ENCODE assay signal across 22 mouse cellular contexts in genomic region chr4:43266146-43266545, GRCm38 (mm10). TPM values are rescaled to one million over a fixed set of nuclear protein-coding genes. Genes with fewer than 3 reads are reported as not detected.
DNase-seq lines count a peak whose midpoint lies in the region; ATAC-seq lines count a peak whose summit lies in the region.
"Had no signal": no experiment of that assay in that cellular context is flagged by ENCODE, and none has a peak within 500 bp of the region (broad histone marks: within the 10 kb centered on the region; RNA-seq: fewer than 3 reads in every experiment).

No protein-coding gene starts in this region.

- H3K4me1 ChIP-seq in hindbrain, embryonic 15.5 days (replicated peaks) = peaks cover 12% of the 10 kb centered on the region
- H3K4me1 ChIP-seq in hindbrain, embryonic 10.5 days (replicated peaks) = peaks cover 13% of the 10 kb centered on the region
- peaks cover 13% of the 10 kb centered on the region for H3K4me1 ChIP-seq in embryonic facial prominence, embryonic 10.5 days
- peaks cover 8% of the 10 kb centered on the region for H3K4me1 ChIP-seq in forebrain, embryonic 14.5 days (ENCODE audit: control insufficient read depth, insufficient read depth, low read length)
- H3K4me1 ChIP-seq in midbrain, embryonic 15.5 days = peaks cover 6% of the 10 kb centered on the region

- no peak overlapping the region for H3K4me3 ChIP-seq in hindbrain, embryonic 15.5 days
- no peak overlapping the region for H3K4me3 ChIP-seq in hindbrain, embryonic 10.5 days
- H3K4me3 ChIP-seq in embryonic facial prominence, embryonic 10.5 days = 0 out of 2 replicates have a peak overlapping the region, but pooled peaks have one; percentile 64
- no peak overlapping the region for H3K4me3 ChIP-seq in forebrain, embryonic 14.5 days (ENCODE audit: low read depth, low read length)
- H3K4me3 ChIP-seq in midbrain, embryonic 15.5 days = no peak overlapping the region

- no peaks in the 10 kb centered on the region for H3K9me3 ChIP-seq in hindbrain, embryonic 15.5 days
- no peaks in the 10 kb centered on the region for H3K9me3 ChIP-seq in hindbrain, embryonic 10.5 days
- no peaks in the 10 kb centered on the region for H3K9me3 ChIP-seq in embryonic facial prominence, embryonic 10.5 days
- H3K9me3 ChIP-seq in forebrain, embryonic 14.5 days (replicated peaks; ENCODE audit: control insufficient read depth, low read length) = no peaks in the 10 kb centered on the region
- no peaks in the 10 kb centered on the region for H3K9me3 ChIP-seq in midbrain, embryonic 15.5 days
- H3K9me3 ChIP-seq: embryonic facial prominence, embryonic 15.5 days; liver, embryonic 12.5 days; midbrain, embryonic 12.5 days had no signal

- DNase-seq in hindbrain, embryonic 10.5 days (ENCODE audit: low spot score) = no peak
- no peak for DNase-seq in embryonic facial prominence, embryonic 10.5 days (ENCODE audit: low spot score)
- DNase-seq in forebrain, embryonic 14.5 days (ENCODE audit: low spot score) = no peak
- DNase-seq in cerebellum, postnatal 25 days = no peak
- no peak for DNase-seq in yolk sac, embryonic 10.5 days (ENCODE audit: low spot score)
- DNase-seq: adrenal gland, adult 8-10 months; cerebellum, adult 18-20 months; cerebellum, postnatal 14 days; gastrocnemius, postnatal 14 days; kidney, adult 2 months; kidney, postnatal 10 days; left cerebral cortex, postnatal 4 days; lung, adult 18-20 months; lung, postnatal 10 days; thymus, adult 18-20 months; thymus, postnatal 4 days had no signal

- ATAC-seq in hindbrain, embryonic 15.5 days (ENCODE audit: low FRiP score, low read depth) = no peak
- ATAC-seq in forebrain, embryonic 14.5 days = no peak
- ATAC-seq in midbrain, embryonic 15.5 days (replicated peaks) = no peak
- ATAC-seq: activated CD4-positive, CD25-positive, alpha-beta regulatory T cell, adult 4 months; liver, embryonic 12.5 days had no signal

- H3K27me3 ChIP-seq in hindbrain, embryonic 15.5 days = no peaks in the 10 kb centered on the region
- H3K27me3 ChIP-seq in hindbrain, embryonic 10.5 days (ENCODE audit: insufficient read depth, poor library complexity, severe bottlenecking) = no peaks in the 10 kb centered on the region
- H3K27me3 ChIP-seq in embryonic facial prominence, embryonic 10.5 days (replicated peaks; ENCODE audit: low read depth, poor library complexity, severe bottlenecking) = no peaks in the 10 kb centered on the region
- no peaks in the 10 kb centered on the region for H3K27me3 ChIP-seq in forebrain, embryonic 14.5 days (replicated peaks; ENCODE audit: control insufficient read depth, insufficient read depth, low read length)
- H3K27me3 ChIP-seq in midbrain, embryonic 15.5 days (replicated peaks) = no peaks in the 10 kb centered on the region
- H3K27me3 ChIP-seq: embryonic facial prominence, embryonic 15.5 days; liver, embryonic 12.5 days; midbrain, embryonic 12.5 days had no signal

- no peak overlapping the region for H3K9ac ChIP-seq in hindbrain, embryonic 15.5 days
- no peak overlapping the region for H3K9ac ChIP-seq in forebrain, embryonic 14.5 days (ENCODE audit: low read length)
- H3K9ac ChIP-seq in midbrain, embryonic 15.5 days = no peak overlapping the region
- H3K9ac ChIP-seq: embryonic facial prominence, embryonic 15.5 days; liver, embryonic 12.5 days had no signal

- no peak overlapping the region for H3K27ac ChIP-seq in hindbrain, embryonic 15.5 days (replicated peaks)
- no peak overlapping the region for H3K27ac ChIP-seq in hindbrain, embryonic 10.5 days
- no peak overlapping the region for H3K27ac ChIP-seq in embryonic facial prominence, embryonic 10.5 days (replicated peaks)
- 0 out of 2 replicates have a peak overlapping the region, but pooled peaks have one; percentile 4 for H3K27ac ChIP-seq in forebrain, embryonic 14.5 days (ENCODE audit: low read depth, low read length)
- no peak overlapping the region for H3K27ac ChIP-seq in midbrain, embryonic 15.5 days
- H3K27ac ChIP-seq: embryonic facial prominence, embryonic 15.5 days; liver, embryonic 12.5 days had no signal

- peaks cover 10% of the 10 kb centered on the region; the same call in 1 of the 2 replicates for H3K36me3 ChIP-seq in hindbrain, embryonic 15.5 days
- H3K36me3 ChIP-seq in hindbrain, embryonic 10.5 days = peaks cover 12% of the 10 kb centered on the region; the same call in 1 of the 2 replicates
- no peaks in the 10 kb centered on the region for H3K36me3 ChIP-seq in embryonic facial prominence, embryonic 10.5 days (replicated peaks)
- H3K36me3 ChIP-seq in forebrain, embryonic 14.5 days (ENCODE audit: control insufficient read depth, insufficient read depth, low read length) = peaks cover 15% of the 10 kb centered on the region
- H3K36me3 ChIP-seq in midbrain, embryonic 15.5 days (replicated peaks) = no peaks in the 10 kb centered on the region
- H3K36me3 ChIP-seq: embryonic facial prominence, embryonic 15.5 days; liver, embryonic 12.5 days had no signal

- WGBS in hindbrain, embryonic 15.5 days = 63% methylated on average over 2 of the region's 2 CpGs
- 69% methylated on average over 2 of the region's 2 CpGs for WGBS in hindbrain, embryonic 10.5 days
- WGBS in embryonic facial prominence, embryonic 10.5 days = 68% methylated on average over 2 of the region's 2 CpGs
- 60% methylated on average over 2 of the region's 2 CpGs for WGBS in forebrain, embryonic 14.5 days
- 59% methylated on average over 2 of the region's 2 CpGs for WGBS in midbrain, embryonic 15.5 days

- peak overlapping the region; percentile 85; the same call in 1 of the 2 replicates for H3K4me2 ChIP-seq in hindbrain, embryonic 15.5 days
- H3K4me2 ChIP-seq in forebrain, embryonic 14.5 days (ENCODE audit: low read length) = no peak overlapping the region
- H3K4me2 ChIP-seq in midbrain, embryonic 15.5 days = 0 out of 2 replicates have a peak overlapping the region, but pooled peaks have one; percentile 62

RNA-seq across cellular contexts. Expression of gene Atp8b5, which starts 0.8 kb away (rescaled TPM):
- polyA plus RNA-seq in hindbrain, embryonic 15.5 days (2015; fragmentation: Nextera tagmentation; extraction: Ambion mirVana) = 0.74 and 0.77 TPM in 2 replicates
- 0.18 and 0.26 TPM in 2 replicates for polyA plus RNA-seq in hindbrain, embryonic 10.5 days (2016; fragmentation: Nextera tagmentation; extraction: Ambion mirVana)
- polyA plus RNA-seq in embryonic facial prominence, embryonic 10.5 days (2016; fragmentation: Nextera tagmentation; extraction: Ambion mirVana) = 0.16 and 0.36 TPM in 2 replicates
- 0.46 and 0.79 TPM in 2 replicates for polyA plus RNA-seq in forebrain, embryonic 14.5 days (2014; fragmentation: Nextera tagmentation; extraction: Ambion mirVana)
- polyA plus RNA-seq in midbrain, embryonic 15.5 days (2015; fragmentation: Nextera tagmentation; extraction: Ambion mirVana) = 0.46 and 0.89 TPM in 2 replicates
